Mouse (Mus musculus): ENCODE results near the gene Immp2l.
"Not testable (repeated sequence)": the region's sequence is repeated elsewhere in the genome, so short reads cannot be mapped to it uniquely, and the experiment has no call there.

The Immp2l gene

DNA sequence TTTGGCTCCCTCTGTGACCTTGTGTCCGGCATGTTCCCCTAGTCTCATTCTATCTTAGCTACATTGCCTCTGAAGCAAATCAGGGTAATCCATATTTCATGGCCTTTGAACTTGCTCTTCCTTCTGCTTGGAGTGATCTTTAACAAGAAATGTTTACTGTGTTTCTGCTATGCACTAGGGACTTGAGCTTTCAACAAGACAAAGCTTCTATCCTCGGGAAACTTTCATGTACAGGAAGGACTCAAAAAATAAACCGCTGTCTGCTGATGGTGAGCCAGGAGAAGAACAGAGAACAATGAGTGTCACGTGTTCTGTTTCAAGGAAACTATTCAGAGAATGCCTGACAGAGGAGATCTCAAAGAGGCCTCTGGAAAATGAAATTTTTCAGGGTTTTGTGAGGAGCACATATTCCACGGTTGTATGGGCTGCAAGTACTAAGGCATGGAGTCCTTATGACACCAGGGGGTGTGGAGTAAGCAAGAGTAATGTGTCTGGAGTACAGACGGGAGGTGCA lies 814.5 kb downstream of the Immp2l start:
- no peak for DNase-seq (ENCODE audit: low spot score in 2 of 2)

GRCm38 (mm10) chr12:41839241-41839640 lies 815.4 kb downstream of the Immp2l start:
- no peak for DNase-seq (ENCODE audit: low spot score in 2 of 2)

GRCm38 (mm10) chr12:41842694-41843329 lies 818.9 kb downstream of the Immp2l start:
- no peak for DNase-seq (ENCODE audit: low spot score in 2 of 2)

GRCm38 (mm10) chr12:41851896-41852470 lies 828.1 kb downstream of the Immp2l start:
- DNase-seq (ENCODE audit: low spot score in 2 of 2): no peak

DNA sequence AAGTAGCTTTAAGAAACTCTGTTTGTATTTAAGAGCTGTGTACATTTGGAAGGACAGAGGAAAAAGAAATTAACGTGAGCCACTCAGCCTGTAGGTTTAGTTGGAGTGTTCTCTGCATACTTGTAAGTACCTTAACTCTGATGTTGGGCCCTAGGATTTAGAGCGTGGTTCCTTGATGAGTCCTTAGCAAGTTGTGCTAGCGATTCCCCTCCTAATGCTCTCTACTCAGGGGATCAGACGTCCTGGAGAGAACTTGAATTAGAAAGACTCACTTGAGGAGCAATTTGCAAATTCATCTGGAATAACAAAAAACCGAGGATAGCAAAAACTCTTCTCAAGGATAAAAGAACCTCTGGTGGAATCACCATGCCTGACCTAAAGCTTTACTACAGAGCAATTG lies 835.8 kb downstream of the Immp2l start:
- not testable (repeated sequence) for DNase-seq (ENCODE audit: low spot score in 2 of 2)

DNA sequence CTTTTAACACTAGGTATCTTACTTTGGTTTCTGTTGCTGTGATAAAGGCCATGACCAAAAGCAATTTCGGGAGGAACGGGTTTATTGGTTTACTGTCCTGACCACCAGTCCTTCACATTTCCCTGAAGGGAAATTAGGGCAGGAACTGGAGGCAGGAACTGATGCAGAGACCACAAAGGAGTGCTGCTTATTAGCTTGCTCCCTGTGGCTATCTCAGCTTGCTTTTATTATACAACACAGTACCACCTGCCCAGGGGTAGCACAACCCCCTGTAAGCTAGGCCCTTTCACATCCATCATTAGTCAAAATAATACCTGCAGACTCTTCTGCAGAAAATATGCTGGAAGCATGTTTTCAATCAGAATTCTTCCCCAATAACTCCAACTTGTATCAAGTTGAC lies 844.4 kb downstream of the Immp2l start:
- peak in 1 of 2 experiments; percentile 2 for DNase-seq (ENCODE audit: low spot score in 2 of 2)

- DNase-seq (ENCODE audit: low spot score in 2 of 2): no peak
Observed at GRCm38 (mm10) chr12:41874015-41874414, 850.1 kb downstream of the Immp2l start.

GRCm38 (mm10) chr12:41877292-41877959 lies 853.5 kb downstream of the Immp2l start:
- no peak for DNase-seq (ENCODE audit: low spot score in 2 of 2)

GRCm38 (mm10) chr12:41878493-41878892 lies 854.6 kb downstream of the Immp2l start:
- no peak for DNase-seq (ENCODE audit: low spot score in 2 of 2)

DNA sequence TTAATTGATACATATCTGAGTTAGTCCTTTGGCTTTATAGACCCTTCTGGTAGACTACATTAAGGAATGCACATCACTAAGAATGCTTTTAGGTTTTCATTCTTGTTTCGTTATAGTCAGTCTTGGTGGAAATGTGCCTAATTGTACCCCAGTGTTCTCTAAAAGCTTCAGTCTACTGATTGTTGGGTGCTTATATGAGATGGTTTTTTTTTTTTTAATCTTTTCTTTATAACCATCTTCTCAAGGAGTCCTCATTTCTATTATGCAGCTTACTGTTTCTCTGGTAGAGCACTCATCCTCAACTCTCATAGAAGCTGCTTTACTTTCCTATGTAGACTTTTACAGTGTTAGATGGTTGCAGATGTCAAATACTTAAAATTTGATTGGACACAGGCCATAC lies 855.1 kb downstream of the Immp2l start:
- no peak for DNase-seq (ENCODE audit: low spot score in 2 of 2)

DNA sequence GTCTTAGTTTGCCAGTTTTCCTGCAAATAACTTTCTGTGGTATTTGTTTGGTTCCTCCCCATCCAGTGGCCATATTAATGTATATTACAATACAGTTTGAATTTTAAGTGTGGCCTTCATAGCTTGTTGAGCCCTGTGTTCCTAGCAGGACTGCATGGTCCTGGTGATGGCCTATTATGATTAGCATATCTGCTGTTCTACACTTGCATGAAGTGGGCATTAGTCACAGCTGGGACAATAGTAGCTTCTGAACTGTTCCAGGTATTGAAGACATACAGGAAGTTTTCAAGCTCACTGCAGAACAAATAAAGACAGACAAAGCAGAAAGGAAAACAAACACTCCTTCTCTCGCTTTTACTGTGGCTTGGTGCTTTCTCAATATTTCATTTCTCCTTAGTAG lies 855.5 kb downstream of the Immp2l start:
- DNase-seq (ENCODE audit: low spot score in 2 of 2): no peak

GRCm38 (mm10) chr12:41880833-41881232 lies 856.9 kb downstream of the Immp2l start:
- no peak for DNase-seq (ENCODE audit: low spot score in 2 of 2)

DNA sequence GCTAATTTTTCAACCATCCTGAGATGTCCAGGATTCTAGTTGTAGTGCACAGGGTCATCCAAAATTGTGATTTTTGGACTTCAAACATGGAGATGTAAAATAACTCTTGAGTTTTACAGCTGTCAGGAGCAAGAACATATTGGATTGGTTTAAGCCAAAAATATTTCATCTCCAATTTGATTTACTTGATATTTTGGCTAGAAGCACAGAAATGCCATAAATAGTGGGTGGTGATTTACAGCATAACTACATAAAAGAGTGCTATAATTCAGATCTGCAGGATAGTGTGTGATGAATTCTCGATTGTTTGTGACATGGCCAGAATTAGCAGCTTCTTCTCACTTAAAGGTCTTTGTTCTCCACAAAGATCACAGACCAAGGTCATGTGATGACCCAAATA lies 884.1 kb downstream of the Immp2l start:
- DNase-seq (ENCODE audit: low spot score in 2 of 2): no peak

DNA sequence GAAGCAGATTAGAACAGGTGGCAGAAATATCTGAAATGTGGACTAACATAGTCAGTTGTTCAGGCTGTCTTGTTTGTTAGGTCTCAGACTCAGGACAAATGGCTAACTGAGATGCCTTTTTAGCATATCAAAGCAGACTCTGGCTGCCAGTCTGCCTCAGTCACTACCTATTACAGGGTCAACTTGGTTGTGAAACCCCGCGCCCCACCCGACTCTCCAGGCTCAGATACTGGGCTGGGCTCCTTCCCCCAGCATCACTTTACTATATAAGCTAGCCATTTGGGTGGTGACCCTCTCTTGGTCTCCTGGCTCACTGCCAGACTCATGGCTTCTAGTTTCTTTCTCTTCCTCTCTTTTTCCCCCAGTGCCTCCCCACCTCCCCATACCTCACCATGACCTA lies 887.7 kb downstream of the Immp2l start:
- no peak for DNase-seq (ENCODE audit: low spot score in 2 of 2)

DNA sequence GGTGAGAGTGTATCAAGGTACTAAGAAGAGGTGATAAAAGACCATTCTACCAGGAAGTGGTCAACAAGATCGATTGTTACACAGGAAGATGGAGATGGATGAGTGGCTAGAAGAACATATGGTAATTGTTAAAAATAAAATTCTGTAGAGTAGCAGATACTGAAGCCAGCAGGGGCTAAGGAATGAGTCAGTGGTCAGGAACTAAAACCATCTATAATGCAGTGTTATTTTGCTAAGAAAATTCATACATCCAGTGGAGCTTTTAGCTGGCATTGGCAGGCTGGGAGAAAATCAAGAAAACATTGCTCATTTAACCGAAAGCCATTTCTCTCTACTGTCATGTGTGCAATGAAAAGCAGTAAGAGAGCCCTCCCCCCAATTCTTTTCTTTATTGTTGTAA lies 913.9 kb downstream of the Immp2l start:
- DNase-seq (ENCODE audit: low spot score in 2 of 2): no peak

GRCm38 (mm10) chr12:41941853-41942252 lies 918.0 kb downstream of the Immp2l start:
- no peak for DNase-seq (ENCODE audit: low spot score in 2 of 2)

DNA sequence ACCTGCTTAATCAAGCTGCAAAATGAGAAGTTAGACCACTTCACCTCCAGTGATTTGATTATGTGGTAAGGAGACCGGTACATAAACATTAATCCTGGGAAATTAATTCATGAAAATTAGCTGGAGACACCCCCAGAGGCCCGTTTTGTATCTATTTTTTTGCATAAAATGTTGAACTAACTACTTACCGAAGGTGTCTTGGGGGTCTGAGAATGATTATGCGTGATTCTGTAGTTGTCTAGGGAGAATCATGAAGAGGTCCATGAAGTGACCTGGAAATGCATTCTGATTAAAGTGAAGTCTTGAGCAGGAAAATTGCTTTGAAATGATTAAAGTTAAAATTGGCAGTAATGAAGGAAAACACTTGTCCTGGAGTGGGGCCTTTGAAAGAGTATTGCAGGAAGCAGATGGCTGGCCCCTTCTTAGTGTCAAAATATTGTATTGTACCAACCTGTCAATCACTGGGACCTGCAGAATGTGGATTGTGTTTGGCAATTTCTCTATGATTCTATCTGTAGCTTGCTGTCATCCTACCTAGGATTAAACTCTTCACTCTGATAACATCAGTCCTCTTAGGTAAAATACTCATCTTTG lies 920.3 kb downstream of the Immp2l start:
- DNase-seq (ENCODE audit: low spot score in 2 of 2): no peak

- no peak for DNase-seq (ENCODE audit: low spot score in 2 of 2)
Observed at GRCm38 (mm10) chr12:41946536-41946935, 922.6 kb downstream of the Immp2l start.

- no peak for DNase-seq (ENCODE audit: low spot score in 2 of 2)
Observed at GRCm38 (mm10) chr12:41949409-41949808, 925.5 kb downstream of the Immp2l start.

- DNase-seq (ENCODE audit: low spot score in 2 of 2): no peak
Observed at GRCm38 (mm10) chr12:41949841-41950241, 926.0 kb downstream of the Immp2l start.

DNA sequence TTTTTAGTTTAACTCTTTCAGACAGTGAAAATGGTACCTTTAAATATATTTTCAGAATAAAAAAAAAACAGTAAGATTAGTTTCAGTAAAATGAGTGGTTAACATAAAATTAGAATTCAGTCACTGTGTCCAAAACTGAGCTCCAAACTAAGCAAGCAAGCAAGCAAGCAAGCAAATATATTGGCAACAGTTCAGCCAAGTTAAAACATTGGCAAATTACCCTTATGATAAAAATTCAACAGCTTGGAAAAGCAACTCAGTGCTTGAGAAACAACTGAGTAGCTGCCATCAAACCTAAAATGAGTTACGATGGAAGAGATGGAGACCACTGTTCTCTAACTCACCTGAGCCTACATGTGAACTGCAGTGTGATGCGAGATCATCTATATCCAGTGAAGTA lies 926.8 kb downstream of the Immp2l start:
- DNase-seq (ENCODE audit: low spot score in 2 of 2): no peak

- no peak for DNase-seq (ENCODE audit: low spot score in 2 of 2)
Observed at GRCm38 (mm10) chr12:41961038-41961437, 937.1 kb downstream of the Immp2l start.

- no peak for DNase-seq (ENCODE audit: low spot score in 2 of 2)
Observed at GRCm38 (mm10) chr12:41991408-41991807, 967.5 kb downstream of the Immp2l start.

Data from thymus, postnatal 10 days (tissue).